Mouse (Mus musculus): ENCODE results near the gene 2010109A12Rik.

DNA sequence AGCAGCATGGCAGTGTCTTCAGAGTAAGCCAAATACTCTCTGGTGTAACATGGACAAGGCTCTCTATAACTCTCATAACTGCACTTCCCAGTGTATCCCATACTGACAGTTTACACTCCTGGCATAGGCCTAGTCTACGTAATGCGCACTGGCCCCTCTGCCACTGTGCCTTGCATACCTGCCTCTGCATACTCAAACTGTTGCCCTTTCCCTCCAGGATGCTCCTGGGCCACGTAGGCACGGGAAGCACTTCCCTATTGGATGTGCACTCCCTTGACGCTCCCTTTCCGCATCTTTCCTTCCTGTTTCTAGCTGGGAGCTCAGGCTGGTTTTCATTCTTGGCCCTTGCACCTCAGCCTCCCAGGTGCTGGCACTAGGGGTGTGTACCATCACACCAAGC is 21.8 kb upstream of the 2010109A12Rik start:
- TF ChIP-seq CTCF (IDR thresholded peaks at IDR 0.05; ENCODE audit: low read depth, low read length) (no peak), POLR2A (IDR thresholded peaks at IDR 0.05; ENCODE audit: extremely low read depth, insufficient read depth, low read length) (no peak)

All from liver, adult 2 months (tissue).